Mouse (Mus musculus): ENCODE measurements around the gene Tusc2.

DNA sequence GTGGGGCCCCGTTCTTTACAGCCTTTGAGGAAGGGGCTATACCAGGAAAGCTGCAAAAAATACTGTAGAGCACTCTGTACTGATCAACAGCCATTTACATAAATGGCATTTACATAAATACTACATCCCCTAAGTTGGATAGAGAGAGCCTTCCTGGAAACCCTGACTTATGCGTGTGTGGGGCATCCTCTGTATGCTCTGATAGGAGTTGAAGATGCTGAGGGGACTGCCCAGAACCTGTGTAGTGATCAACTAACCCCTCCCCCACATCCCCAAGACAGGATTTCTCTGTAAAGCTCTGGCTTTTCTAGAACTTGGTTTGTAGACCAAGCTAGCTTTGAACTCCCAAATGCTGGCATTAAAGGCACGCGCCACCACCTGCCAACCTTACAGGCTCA, 46.4 kb downstream of the Tusc2 start:
- TF ChIP-seq CTCF (conservative IDR thresholded peaks at IDR 0.05; ENCODE audit: low read length) (no peak), POU5F1 (IDR thresholded peaks at IDR 0.05; ENCODE audit: borderline replicate concordance, low read length) (no peak)

Data from E14TG2a.4 (cell line).